Mouse (Mus musculus) limb, embryonic 14.5 days (tissue): ENCODE data around the gene Irf6. TPM values are rescaled to one million over a fixed set of nuclear protein-coding genes. Genes with fewer than 3 reads are reported as not detected.

ENCODE experiments used
- ATAC-seq: fragments of 200-750 bp; cut with Nextera tagmentation; 2 replicates; pipeline ENCODE4 v1.8.0; 2017; ENCODE audit warnings: low read depth, moderate number of reproducible peaks, moderate TSS enrichment; ENCODE audit not compliant: low FRiP score
- DNase-seq: peaks from one replicate; pipeline ENCODE4 v3.0.0-alpha.2; 2015; ENCODE audit warnings: low spot score
- H3K27ac ChIP-seq: fragments of 300-500 bp; sonication (generic); replicated peaks from 2 replicates; pipeline ENCODE4 v1.5.1; 2014; ENCODE audit warnings: low read depth, mild to moderate bottlenecking, low read length, moderate library complexity, mixed read lengths
- H3K27me3 ChIP-seq: fragments of 300-500 bp; sonication (generic); 2 replicates; pipeline ENCODE4 v1.6.1; 2014; ENCODE audit warnings: low read length, mixed read lengths; ENCODE audit not compliant: control insufficient read depth, insufficient read depth
- H3K36me3 ChIP-seq: fragments of 300-500 bp; sonication (generic); 2 replicates; pipeline ENCODE4 v1.6.1; 2014; ENCODE audit warnings: mild to moderate bottlenecking, low read length, moderate library complexity, mixed read lengths; ENCODE audit not compliant: control insufficient read depth, insufficient read depth
- H3K4me1 ChIP-seq: fragments of 300-500 bp; sonication (generic); 2 replicates; pipeline ENCODE4 v1.6.1; 2014; ENCODE audit warnings: antibody characterized with exemption, low read length, mixed read lengths; ENCODE audit not compliant: control insufficient read depth, insufficient read depth
- H3K4me2 ChIP-seq: fragments of 300-500 bp; sonication (generic); replicated peaks from 2 replicates; pipeline ENCODE4 v1.6.1; 2014; ENCODE audit warnings: low read depth, mild to moderate bottlenecking, low read length, moderate library complexity; ENCODE audit not compliant: severe bottlenecking
- H3K4me3 ChIP-seq: fragments of 300-500 bp; sonication (generic); replicated peaks from 2 replicates; pipeline ENCODE4 v1.5.1; 2014; ENCODE audit warnings: low read length
- H3K9ac ChIP-seq: fragments of 300-500 bp; sonication (generic); 2 replicates; pipeline ENCODE4 v1.6.1; 2014; ENCODE audit warnings: mild to moderate bottlenecking, low read depth, low read length, moderate library complexity; ENCODE audit not compliant: severe bottlenecking
- H3K9me3 ChIP-seq: fragments of 300-500 bp; sonication (generic); 2 replicates; pipeline ENCODE4 v1.6.1; 2016; ENCODE audit warnings: low read length; ENCODE audit not compliant: control insufficient read depth
- POLR2A ChIP-seq: fragments of 200-500 bp; IDR thresholded peaks from 2 replicates; pipeline ENCODE4 v1.8.0; 2012; ENCODE audit warnings: inconsistent platforms, mild to moderate bottlenecking, moderate library complexity, borderline replicate concordance; ENCODE audit not compliant: insufficient read depth, insufficient read length; ENCODE audit errors: extremely low read depth
- WGBS: fragments of 180-500 bp; shearing (Covaris S2); extraction: QIAGEN DNeasy Blood & Tissue Kit; methylation state at CpG from one replicate; pipeline ENCODE4 v1.1.7; 2014; 5-methylcytosine and 5-hydroxymethylcytosine counted together
- polyA plus RNA-seq, 2 experiments: library from polyadenylated mRNA; depleted of rRNA in 1 of 2; stranded (reverse) in 1 of 2; unstranded in 1 of 2; fragments of >200 nt; fragmentation: Nextera tagmentation in 1 of 2; extraction: Ambion mirVana in 1 of 2; gene quantifications; 2 replicates each; pipeline versions ENCODE4 v1.2.1 to v1.2.3; 2012 to 2014

The Irf6 gene
- polyA plus RNA-seq, 2 experiments, result 23.5 to 50.0 TPM

DNA sequence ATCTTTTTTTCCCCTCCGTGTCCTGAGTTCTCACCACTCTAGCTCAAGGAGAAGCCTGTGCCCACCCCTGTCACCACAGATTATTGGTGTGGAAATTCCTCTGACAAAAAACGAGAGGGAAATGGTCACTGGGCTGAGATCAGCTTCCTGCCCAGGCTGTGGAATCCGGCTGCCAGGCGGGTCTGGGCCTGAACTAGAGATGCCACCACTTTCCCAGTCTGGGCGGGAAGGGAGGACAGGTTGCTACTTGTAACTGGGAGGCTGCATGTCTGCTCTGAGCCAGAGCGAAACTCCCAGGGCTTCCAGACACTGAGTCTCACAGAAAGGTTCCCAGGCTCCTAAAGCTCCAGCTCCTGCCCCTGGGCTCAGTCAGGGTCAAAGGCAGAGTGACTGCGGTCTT, 11.8 kb upstream of the Irf6 start:
- no peaks in the 10 kb centered on the region for H3K9me3 ChIP-seq
- H3K36me3 ChIP-seq, result no peaks in the 10 kb centered on the region
- H3K27me3 ChIP-seq, result no peaks in the 10 kb centered on the region
- DNase-seq (no peak), ATAC-seq (no peak)
- no peak overlapping the region for H3K4me3 ChIP-seq
- peak overlapping the region; percentile 2; the same call in 1 of the 2 replicates for H3K27ac ChIP-seq
- 0 out of 2 replicates have a peak overlapping the region, but pooled peaks have one; percentile 31 for H3K9ac ChIP-seq
- 46% methylated on average over 7 of the region's 7 CpGs for WGBS
- TF ChIP-seq POLR2A, result no peak
- H3K4me1 ChIP-seq, result no peaks in the 10 kb centered on the region
- no peak overlapping the region for H3K4me2 ChIP-seq

DNA sequence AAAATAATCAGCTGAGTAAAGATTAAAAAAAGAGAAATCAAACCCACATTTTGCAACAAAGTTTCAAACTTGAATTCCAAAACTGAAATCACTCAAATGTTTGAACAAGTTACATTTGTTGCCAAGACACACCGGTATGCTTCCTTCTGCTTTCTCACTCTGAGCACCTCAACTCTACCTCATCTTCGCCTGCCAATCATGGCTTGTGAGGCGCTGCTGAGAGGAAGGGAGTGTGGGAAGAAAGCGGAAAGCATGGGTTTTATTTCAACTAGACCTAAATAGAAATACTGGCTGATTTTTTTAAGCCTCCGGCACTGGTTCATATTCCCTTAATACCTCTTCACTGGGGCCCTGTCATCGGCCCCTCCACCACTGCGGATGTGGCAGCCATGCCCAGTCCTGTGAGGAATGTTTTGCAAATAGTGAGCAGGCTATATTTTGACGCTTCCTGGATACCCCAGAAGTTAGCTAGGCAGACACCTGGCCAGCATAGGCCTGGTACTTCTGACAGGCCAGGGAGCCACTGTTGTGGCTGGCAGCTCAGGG, 10.3 kb upstream of the Irf6 start:
- no peaks in the 10 kb centered on the region for H3K36me3 ChIP-seq
- H3K4me2 ChIP-seq, result no peak overlapping the region
- H3K27me3 ChIP-seq, result no peaks in the 10 kb centered on the region
- TF ChIP-seq POLR2A, result no peak
- ATAC-seq, result no peak
- no peak for DNase-seq
- H3K9ac ChIP-seq, result no peak overlapping the region
- no peak overlapping the region for H3K4me3 ChIP-seq
- H3K4me1 ChIP-seq, result no peaks in the 10 kb centered on the region
- no peak overlapping the region for H3K27ac ChIP-seq
- H3K9me3 ChIP-seq, result no peaks in the 10 kb centered on the region
- WGBS, result 77% methylated on average over 8 of the region's 8 CpGs

DNA sequence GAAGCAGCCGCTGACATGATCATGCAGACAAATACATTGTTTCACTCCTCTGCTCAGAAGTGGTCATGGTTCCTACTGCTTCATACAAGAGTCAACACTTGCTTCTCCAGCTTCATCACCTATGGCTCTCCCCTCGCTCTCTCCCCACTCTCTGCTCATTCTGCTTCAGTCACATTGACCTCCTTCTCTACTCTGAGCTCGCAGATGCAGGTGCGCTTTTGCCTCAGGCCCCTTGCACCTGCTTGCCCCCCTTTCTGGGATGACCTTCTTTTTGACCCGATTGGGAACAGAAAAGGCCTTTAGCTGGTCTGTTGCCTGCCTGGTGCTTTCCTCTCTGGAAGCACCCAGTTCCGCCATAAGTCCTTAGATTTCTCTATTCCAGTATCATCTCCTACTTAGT, 8.4 kb upstream of the Irf6 start:
- no peaks in the 10 kb centered on the region for H3K27me3 ChIP-seq
- H3K4me3 ChIP-seq, result no peak overlapping the region
- no peak overlapping the region for H3K9ac ChIP-seq
- ATAC-seq, result no peak
- H3K4me1 ChIP-seq, result no peaks in the 10 kb centered on the region
- TF ChIP-seq POLR2A, result no peak
- no peak for DNase-seq
- H3K36me3 ChIP-seq, result no peaks in the 10 kb centered on the region
- H3K27ac ChIP-seq, result no peak overlapping the region
- H3K9me3 ChIP-seq, result no peaks in the 10 kb centered on the region
- no peak overlapping the region for H3K4me2 ChIP-seq
- 88% methylated on average over 6 of the region's 6 CpGs for WGBS

DNA sequence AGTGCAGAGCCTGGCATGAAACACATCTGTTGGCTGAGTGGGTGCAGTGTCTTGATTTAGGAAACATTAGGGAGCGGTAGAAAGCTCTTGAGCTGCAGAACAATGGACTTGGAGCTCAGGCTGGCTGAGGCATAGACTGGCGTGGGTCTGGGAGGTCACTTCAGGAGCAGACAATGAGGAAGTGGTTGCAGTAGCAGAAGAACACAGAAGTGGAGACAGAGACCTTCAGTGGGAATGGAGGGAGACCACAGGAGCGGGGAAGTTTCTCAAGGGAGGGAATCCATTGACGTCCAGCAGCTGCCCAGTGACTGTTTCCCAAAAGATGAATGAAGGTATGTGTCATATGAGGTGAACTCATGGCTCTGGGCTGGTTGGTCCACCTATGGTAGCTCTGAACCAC, 7.8 kb upstream of the Irf6 start:
- Histone ChIP-seq H3K36me3 (no peaks in the 10 kb centered on the region), H3K9ac (no peak overlapping the region), H3K4me3 (no peak overlapping the region), H3K9me3 (no peaks in the 10 kb centered on the region), H3K4me2 (no peak overlapping the region), H3K4me1 (no peaks in the 10 kb centered on the region), H3K27ac (no peak overlapping the region), H3K27me3 (no peaks in the 10 kb centered on the region)
- 87% methylated on average over 4 of the region's 4 CpGs for WGBS
- ATAC-seq (no peak), DNase-seq (no peak)
- TF ChIP-seq POLR2A, result no peak

- no peak for TF ChIP-seq POLR2A
- 92% methylated on average over 1 of the region's 1 CpGs for WGBS
These were observed 6.5 kb upstream of the Irf6 start for GRCm38 (mm10) chr1:193146416-193146815.

DNA sequence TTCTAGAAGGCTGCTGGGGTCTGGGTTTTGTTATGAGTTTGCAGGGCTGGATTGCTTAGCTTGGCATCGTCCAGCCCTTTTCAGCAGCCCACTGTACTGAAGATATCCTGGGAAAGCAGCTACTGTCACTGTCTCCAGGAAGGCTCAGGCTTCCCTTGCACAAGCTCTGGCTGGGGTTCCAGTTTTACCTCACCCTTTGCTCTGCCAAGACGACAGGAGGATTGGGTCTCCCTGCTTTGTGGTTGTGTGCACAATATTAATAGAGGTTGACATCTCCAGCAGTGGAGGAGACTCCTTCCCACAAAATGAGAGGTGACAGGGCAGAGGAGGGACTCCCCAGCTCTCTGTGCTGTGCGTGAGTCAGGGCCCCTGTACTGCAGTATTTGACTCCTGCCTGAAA, 3.7 kb upstream of the Irf6 start:
- peaks cover 10% of the 10 kb centered on the region for H3K4me1 ChIP-seq
- H3K36me3 ChIP-seq, result no peaks in the 10 kb centered on the region
- H3K27ac ChIP-seq, result no peak overlapping the region
- H3K9me3 ChIP-seq, result no peaks in the 10 kb centered on the region
- DNase-seq, result no peak
- 61% methylated on average over 3 of the region's 3 CpGs for WGBS
- H3K27me3 ChIP-seq, result peaks cover 14% of the 10 kb centered on the region
- H3K9ac ChIP-seq, result no peak overlapping the region
- no peak for TF ChIP-seq POLR2A
- H3K4me3 ChIP-seq, result no peak overlapping the region
- no peak overlapping the region for H3K4me2 ChIP-seq
- no peak for ATAC-seq

More at GRCm38 (mm10) chr1:193146416-193146815, 6.5 kb upstream of the Irf6 start:
- no peak overlapping the region for H3K4me3 ChIP-seq
- H3K27me3 ChIP-seq, result no peaks in the 10 kb centered on the region
- no peak overlapping the region for H3K27ac ChIP-seq
- H3K9me3 ChIP-seq, result no peaks in the 10 kb centered on the region
- no peak overlapping the region for H3K9ac ChIP-seq
- no peaks in the 10 kb centered on the region for H3K36me3 ChIP-seq
- DNase-seq (no peak), ATAC-seq (no peak)
- no peak overlapping the region for H3K4me2 ChIP-seq
- no peaks in the 10 kb centered on the region for H3K4me1 ChIP-seq
